Mouse (Mus musculus) gastrocnemius, postnatal 25 days (tissue): Measurements from ENCODE around the gene Ap4m1. TPM values are rescaled to one million over a fixed set of nuclear protein-coding genes. Genes with fewer than 3 reads are reported as not detected.

ENCODE experiments used
- DNase-seq: peaks from one replicate; pipeline ENCODE4 v3.0.0; 2022
- long read RNA-seq, 2 experiments: library from polyadenylated mRNA; stranded (forward); transcript quantifications; one replicate each; pipeline ENCODE4 v2.0.0; 2021
- total RNA-seq, 2 experiments: library from RNA; stranded (reverse); gene quantifications; 1 replicate in 1 of 2; 2 replicates in 1 of 2; pipeline ENCODE4 v1.2.3; 2021

The Ap4m1 gene
- 1 to 10 TPM; 5.8 to 7.8 TPM for total RNA-seq
- long read RNA-seq, experiment 1, partial matches to known transcripts: 0 of 16 reads
- long read RNA-seq, experiment 1, other reads (novel, unspliced or antisense): 16 of 16 reads
- long read RNA-seq, experiment 2, partial matches to known transcripts: 0 of 11 reads
- long read RNA-seq, experiment 2, other reads (novel, unspliced or antisense): 9 of 11 reads

DNA sequence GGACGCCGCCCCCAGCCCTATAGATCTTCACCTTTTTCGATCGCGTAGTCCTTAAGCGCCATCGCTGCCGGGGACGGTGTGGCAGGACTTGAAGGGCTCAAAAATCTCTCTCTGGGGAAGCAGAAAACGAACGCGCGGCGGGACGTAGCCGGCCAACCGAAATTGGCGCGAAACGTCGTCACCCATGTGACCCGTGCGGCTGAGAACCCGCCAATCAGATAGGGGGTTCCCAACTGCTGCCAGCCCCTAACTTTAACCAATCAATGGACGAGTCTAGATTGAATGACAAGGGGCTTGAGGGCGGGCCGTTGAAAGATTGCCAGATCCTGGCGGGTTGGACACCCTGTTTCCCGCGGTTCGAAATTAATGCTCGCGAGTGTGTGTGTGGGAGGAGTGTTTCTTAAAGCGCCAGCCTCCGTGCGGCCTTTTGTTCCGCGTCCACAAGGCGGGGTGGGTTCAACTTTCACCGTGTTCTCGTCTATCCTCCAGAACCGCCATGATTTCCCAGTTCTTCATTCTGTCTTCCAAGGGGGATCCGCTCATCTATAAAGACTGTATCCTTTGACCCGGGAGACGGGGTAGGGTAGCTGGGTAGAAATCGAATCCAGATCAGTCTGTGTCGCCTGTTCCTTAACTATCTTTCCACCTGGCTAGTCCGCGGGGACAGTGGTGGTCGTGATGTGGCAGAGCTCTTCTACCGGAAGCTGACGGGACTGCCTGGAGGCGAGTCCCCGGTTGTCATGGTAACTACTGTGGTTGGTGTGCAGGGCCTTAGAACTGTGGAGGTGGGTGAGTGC is at the start of gene Ap4m1, which contains the start of gene Mcm7:
TSS of gene Ap4m1 (plus strand) at position 308 of the 797 bp plus-strand sequence.
TSS of gene Mcm7 (minus strand) at position 728 of the 797 bp plus-strand sequence.
- peak; percentile 97 for DNase-seq

DNA sequence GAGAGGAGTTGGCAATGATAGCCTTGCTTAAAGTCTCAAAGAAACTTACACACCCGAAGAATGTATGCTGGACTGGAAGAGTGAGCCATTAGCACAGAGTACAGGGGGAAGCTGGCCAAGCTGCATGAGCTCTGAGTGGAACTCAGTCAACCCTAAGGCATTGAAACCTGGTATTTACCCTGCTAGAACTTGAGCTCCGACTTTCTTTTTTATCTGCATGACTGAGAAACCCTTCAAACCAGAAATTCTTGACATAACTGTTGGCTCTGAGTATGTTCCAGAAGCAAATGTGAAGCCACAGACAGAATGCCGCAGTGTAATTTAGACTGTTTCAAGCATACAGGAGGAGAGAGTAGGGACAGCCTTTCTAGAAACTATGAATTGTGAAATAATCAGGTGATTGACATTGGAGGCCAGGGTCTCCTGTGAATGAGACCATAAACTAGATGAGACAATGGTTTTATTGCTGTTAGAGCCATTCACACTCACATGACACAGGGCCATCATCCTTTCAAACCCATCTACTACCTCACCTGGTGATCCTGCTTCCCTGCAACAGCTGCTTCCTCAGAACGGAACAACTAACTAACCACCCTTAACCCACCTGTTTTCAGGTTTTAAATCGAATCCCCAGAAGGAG is 39.3 kb upstream of the Ap4m1 start:
- no peak for DNase-seq

GRCm38 (mm10) chr5:138137257-138137656 is 34.5 kb upstream of the Ap4m1 start:
- no peak for DNase-seq

- no peak for DNase-seq
Observed at GRCm38 (mm10) chr5:138137935-138138549, 33.8 kb upstream of the Ap4m1 start.

DNA sequence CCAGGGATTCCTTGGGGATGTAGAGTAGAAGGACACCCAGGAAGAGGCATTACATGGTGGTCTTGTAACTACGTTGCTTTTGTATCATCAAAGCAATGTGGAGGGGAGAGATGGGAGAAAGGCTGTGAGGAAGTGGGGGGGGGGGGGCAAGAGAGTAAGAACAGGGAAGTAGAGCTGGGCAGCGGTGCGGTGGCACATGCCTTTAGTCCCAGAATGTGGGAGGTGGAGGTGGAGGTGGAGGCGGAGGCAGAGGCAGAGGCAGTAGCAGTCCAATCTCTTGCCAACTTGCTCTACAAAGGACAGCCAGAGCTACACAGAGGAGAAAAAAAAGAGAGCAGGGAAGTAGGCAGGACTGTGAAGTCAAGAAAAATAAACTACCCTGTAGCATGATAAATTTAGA is 33.2 kb upstream of the Ap4m1 start:
- DNase-seq: no peak

- DNase-seq: no peak
Observed at GRCm38 (mm10) chr5:138154390-138154789, 17.4 kb upstream of the Ap4m1 start.

DNA sequence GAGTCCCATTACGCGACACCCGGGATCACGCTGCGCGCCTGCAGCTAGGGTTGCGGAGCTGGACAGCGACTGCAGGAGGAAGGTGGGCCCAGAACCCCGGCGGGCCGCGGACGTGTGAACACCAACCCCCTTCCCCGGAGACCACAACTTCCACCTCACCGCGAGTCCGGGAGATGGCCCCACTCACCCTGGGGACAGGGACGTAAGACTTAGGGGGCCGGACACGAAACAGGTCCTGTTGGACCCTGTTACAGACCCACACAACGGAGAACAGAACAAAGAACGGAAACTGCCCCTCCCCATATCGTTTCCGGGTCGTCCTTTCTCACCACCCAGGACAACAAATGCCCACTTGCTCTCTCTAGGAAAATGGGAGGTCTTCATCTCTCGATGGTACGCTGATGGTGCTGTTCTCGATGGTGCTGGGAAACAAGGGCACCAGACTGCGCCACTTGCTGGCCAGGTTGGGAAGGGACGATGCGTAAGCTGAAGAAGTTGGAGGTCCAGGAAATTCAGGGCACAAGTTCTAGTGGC is 16.3 kb upstream of the Ap4m1 start, which contains the start of gene Zfp113:
TSS of gene Zfp113 (minus strand) at position 302 of the 534 bp plus-strand sequence.
- peak; percentile 85 for DNase-seq

GRCm38 (mm10) chr5:138160224-138160762 is 11.5 kb upstream of the Ap4m1 start:
- DNase-seq: no peak

DNA sequence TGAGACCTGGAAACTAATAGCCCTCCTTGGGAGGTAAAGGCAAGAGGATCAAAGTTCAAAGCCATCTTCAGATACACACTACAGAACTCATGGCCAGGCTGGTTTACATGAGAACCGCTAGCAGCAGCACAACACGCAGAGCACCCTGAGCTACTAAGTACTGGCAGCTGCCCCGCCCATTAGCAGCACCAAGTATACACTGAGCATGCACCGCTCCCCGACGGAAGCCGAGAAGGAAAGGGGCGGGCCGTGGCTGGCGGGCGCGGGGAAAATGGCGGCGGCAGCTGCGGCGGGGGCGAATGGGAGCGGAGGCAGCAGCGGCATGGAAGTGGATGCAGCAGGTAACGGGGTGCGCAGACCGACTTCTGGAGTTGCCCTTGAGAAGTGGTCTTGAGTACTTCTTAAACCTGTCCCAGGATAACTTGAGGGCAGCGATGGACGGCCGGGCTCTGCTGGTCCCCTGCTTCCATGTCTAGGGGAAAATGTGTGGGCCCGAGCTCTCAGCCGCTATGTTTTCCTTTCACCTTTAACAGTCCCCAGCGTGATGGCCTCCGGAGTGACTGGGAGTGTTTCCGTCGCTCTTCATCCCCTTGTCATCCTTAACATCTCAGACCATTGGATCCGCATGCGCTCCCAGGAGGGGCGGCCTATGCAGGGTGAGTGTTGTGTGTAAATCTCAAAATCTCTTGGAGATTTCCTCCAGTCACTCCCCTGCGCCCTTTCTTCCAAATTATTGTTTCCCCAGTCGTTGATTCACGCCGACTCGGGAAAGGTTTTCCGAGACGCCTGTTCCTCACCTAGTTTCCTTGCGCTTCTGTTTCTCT is 10.7 kb upstream of the Ap4m1 start, which contains the start of gene Cops6:
TSS of gene Cops6 (plus strand) at position 230 of the 824 bp plus-strand sequence.
- DNase-seq: peak; percentile 93

- DNase-seq: no peak
Observed at GRCm38 (mm10) chr5:138163046-138163445, 8.8 kb upstream of the Ap4m1 start.

GRCm38 (mm10) chr5:138163610-138164009 is 8.2 kb upstream of the Ap4m1 start:
- DNase-seq: no peak

DNA sequence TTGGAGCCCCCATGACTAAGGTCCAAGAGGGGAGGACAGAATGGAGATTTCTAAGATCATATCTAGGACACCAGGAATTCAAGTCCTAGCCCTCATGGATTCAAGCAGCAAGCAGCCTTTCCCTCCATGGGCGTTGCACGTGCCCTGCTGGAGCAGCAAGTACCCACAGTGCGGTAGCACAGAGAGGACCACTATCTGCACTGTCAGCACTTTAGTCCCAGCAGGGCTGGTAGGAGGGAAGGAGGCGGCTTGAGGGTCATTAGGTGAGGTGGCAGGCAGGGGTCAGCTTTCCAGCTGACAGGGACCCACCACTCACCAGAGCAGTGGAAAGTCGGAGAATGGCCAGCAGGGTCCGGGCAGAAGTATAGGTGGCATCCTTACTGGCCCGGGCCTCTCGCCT is 6.2 kb upstream of the Ap4m1 start:
- DNase-seq: no peak

DNA sequence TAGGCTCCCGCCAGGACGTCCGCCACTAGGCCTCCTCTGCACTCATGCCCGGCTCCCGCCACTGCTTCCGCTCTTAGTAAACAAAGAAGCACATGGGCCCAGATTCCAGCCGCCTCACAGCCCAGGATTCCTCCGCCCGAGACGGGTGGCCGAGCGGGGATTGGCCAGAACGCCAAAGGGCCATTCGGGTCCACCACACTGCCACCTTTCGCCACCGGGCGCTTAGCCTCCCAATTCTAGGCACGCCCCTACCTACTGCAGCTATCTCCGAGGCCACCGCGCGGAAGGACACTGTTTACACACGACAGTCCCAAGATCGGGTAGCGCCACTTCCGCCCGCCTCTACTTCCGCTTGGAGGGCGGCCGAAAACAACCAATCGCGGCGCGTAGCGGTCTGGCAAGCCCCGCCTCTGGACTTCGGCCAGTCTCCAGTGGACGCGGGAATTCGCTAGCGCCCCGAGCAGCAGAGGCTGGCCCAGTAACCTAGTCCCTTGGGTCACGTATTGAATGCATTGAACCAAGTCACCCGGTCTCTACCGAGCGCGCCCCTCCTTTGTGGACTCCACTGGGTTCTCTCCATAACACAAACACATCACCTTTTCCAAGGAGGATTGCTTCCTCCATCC is 753 bp upstream of the Ap4m1 start:
- DNase-seq: peak; percentile 94

- DNase-seq: no peak
Observed at GRCm38 (mm10) chr5:138173217-138173616, 1.4 kb downstream of the Ap4m1 start.

DNA sequence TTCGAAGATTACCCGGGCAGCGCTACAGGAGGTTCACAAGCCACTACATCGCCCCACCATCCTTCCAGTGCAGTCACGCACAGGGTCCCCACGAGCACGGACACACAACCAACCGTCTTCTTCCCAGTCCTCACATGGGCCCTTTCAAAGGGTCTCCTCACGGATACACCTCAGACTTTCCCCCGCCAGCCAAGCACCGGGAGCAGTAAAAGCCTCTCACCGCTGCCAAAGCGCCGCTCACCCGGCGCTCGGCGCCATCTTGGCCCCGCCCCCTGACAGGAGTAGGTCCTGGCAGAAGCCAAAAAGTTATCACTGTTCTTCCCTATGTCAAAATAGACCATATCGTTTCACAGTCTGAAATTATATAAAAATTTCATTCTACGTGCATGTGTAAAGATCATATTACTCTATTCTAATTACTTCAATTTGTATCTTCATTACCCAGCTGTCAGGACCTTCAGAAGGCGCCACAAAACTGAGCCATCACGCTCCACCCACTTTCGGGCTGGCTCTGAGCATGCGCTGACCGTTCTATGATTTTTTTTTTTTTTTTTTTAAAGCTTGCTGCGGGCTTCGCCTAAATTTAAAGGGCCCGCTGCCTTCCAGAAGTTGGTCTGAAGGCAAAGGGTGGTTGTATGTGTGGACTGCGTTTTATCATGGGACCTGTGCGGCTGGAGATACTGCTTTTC is 15.3 kb downstream of the Ap4m1 start, which contains the start of the genes Taf6 and Cnpy4:
TSS of gene Taf6 (minus strand) at position 502 of the 689 bp plus-strand sequence.
TSS of gene Cnpy4 (plus strand) at position 536 of the 689 bp plus-strand sequence.
- peak; percentile 85 for DNase-seq

DNA sequence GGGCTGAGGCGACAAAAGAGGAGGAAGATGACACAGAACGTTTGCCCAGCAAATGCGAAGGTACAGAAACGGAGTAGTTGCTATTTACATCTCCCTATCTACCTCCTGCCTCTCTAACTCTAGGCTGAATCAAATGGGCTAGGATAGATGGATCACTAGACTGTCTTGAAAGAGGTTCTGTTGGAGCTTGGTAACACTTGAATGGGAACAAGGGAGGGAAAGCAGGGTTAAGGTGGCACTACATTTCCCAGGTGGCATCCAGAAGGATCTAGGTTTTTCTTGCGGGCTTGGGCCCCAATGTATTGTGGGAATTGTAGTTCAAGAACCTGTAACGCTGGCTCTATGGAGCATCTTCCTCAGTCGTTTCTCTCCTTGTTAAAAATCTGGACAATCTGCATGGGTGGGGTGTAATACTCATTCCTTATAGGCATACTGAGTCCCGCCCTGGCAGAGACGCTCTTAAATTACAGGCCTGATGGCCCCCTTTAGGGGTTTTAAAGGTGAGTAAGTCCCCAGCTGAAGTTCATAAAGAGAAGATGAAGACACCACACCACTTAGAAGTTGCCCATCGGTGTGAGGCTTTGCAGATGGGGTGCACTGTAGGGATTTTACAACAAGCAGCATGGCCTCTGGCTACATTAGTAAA is 16.0 kb downstream of the Ap4m1 start:
- peak; percentile 72 for DNase-seq

DNA sequence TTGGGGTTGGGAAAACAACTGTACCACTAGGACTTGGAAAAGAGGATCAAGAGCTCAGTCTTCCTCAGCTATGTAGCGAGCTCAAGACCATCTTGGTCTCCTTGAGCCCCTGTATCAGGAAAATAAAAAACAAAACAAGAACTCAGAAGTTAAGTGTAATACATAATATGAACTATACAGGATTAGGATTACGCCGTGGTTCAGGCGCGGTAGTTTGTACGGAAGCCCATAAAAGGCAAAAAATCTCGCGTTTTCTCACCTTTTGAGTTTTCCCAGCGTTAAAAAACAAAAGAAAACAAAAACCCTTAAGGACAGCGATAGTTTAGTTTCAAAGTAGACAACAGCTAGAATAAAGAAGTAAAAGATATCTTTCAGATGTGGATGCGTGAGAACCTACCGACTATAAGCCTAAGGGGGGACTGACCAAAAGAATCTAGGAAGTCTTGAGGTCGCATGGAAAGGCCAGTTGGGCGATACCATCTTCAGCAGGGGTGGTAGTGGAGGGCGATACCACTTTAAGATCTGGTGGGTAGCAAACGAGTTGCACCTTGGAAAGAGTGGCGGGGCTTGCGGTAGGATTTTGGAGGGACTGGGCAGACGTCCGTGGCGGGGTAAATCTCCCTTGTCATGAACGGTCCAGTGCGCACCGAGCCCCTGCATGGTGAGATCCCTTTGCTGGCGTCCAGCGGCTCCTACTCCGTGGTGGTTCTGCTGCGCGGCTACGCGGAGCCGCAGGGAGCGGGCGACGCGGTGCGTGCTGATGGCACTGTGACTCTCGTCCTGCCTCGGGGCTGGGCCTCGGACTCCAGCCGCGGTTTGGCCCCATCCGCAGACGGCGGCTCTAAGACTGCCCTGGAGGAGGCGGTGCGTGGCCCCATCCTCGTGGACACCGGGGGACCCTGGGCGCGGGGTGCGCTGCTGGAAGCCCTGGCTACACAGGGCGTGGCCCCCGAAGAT is 22.2 kb downstream of the Ap4m1 start, which contains the start of gene Mblac1:
TSS of gene Mblac1 (plus strand) at position 544 of the 957 bp plus-strand sequence.
- peak; percentile 81 for DNase-seq
